Mouse (Mus musculus) adrenal gland, postnatal 10 days (tissue): ENCODE results near the gene Tbc1d24. TPM values are rescaled to one million over a fixed set of nuclear protein-coding genes. Genes with fewer than 3 reads are reported as not detected.

Source experiments
- DNase-seq: peaks from one replicate; pipeline ENCODE4 v3.0.0; 2021; ENCODE audit warnings: mixed read lengths
- total RNA-seq, 2 experiments: library from RNA; stranded (reverse); gene quantifications; 2 replicates each; pipeline ENCODE4 v1.2.3; 2021

The Tbc1d24 gene
- total RNA-seq, 2 experiments from 2014 or later: 12.0 to 16.4 TPM

- DNase-seq: no peak
These were observed 31.1 kb downstream of the Tbc1d24 start for GRCm38 (mm10) chr17:24174259-24174658.

GRCm38 (mm10) chr17:24173423-24173822 is 31.9 kb downstream of the Tbc1d24 start:
- peak; percentile 80 for DNase-seq

- no peak for DNase-seq
These were observed 33.6 kb downstream of the Tbc1d24 start for GRCm38 (mm10) chr17:24171738-24172137.

- no peak for DNase-seq
These were observed 34.6 kb downstream of the Tbc1d24 start for GRCm38 (mm10) chr17:24170729-24171128.

GRCm38 (mm10) chr17:24170125-24170524 is 35.2 kb downstream of the Tbc1d24 start:
- DNase-seq: no peak

GRCm38 (mm10) chr17:24169317-24170065 is 35.9 kb downstream of the Tbc1d24 start, which contains the start of gene Atp6v0c:
Gene Atp6v0c (minus strand): TSS chr17:24169702.
- peak; percentile 95 for DNase-seq

GRCm38 (mm10) chr17:24168590-24169277 is 36.6 kb downstream of the Tbc1d24 start:
- peak; percentile 72 for DNase-seq

- DNase-seq: peak; percentile 36
These were observed 37.4 kb downstream of the Tbc1d24 start for GRCm38 (mm10) chr17:24167891-24168505.

GRCm38 (mm10) chr17:24167120-24167519 is 38.2 kb downstream of the Tbc1d24 start:
- no peak for DNase-seq

GRCm38 (mm10) chr17:24164566-24165259 is 40.6 kb downstream of the Tbc1d24 start:
- no peak for DNase-seq

- DNase-seq: peak; percentile 98
These were observed 42.0 kb downstream of the Tbc1d24 start, which contains the start of gene Amdhd2 for GRCm38 (mm10) chr17:24163176-24163962. Gene Amdhd2 (minus strand): TSS chr17:24163766.

- peak; percentile 39 for DNase-seq
These were observed 42.7 kb downstream of the Tbc1d24 start for GRCm38 (mm10) chr17:24162584-24163175.

- no peak for DNase-seq
These were observed 43.9 kb downstream of the Tbc1d24 start for GRCm38 (mm10) chr17:24161466-24161865.

GRCm38 (mm10) chr17:24157526-24157925 is 47.8 kb downstream of the Tbc1d24 start:
- no peak for DNase-seq

- no peak for DNase-seq
These were observed 48.2 kb downstream of the Tbc1d24 start for GRCm38 (mm10) chr17:24157121-24157520.

GRCm38 (mm10) chr17:24156394-24156793 is 49.0 kb downstream of the Tbc1d24 start:
- no peak for DNase-seq

- no peak for DNase-seq
These were observed 49.6 kb downstream of the Tbc1d24 start for GRCm38 (mm10) chr17:24155742-24156141.

GRCm38 (mm10) chr17:24154463-24154862 is 50.9 kb downstream of the Tbc1d24 start:
- no peak for DNase-seq

GRCm38 (mm10) chr17:24151890-24152563 is 53.3 kb downstream of the Tbc1d24 start:
- DNase-seq: peak; percentile 87

- DNase-seq: no peak
These were observed 54.0 kb downstream of the Tbc1d24 start for GRCm38 (mm10) chr17:24151382-24151781.
